Mouse (Mus musculus) lung, adult 2 months (tissue): ENCODE results near the gene Rnase13.

ENCODE experiments used
- CTCF ChIP-seq: fragments of 200-500 bp; IDR thresholded peaks from 2 replicates; pipeline ENCODE4 v1.5.1; 2011; ENCODE audit warnings: mild to moderate bottlenecking, low read length, control low read depth; ENCODE audit not compliant: insufficient read depth
- POLR2A ChIP-seq: fragments of 200-500 bp; IDR thresholded peaks from 2 replicates; pipeline ENCODE4 v1.6.1; 2011; ENCODE audit warnings: low read depth, mild to moderate bottlenecking, control low read depth, low read length, borderline replicate concordance; ENCODE audit errors: extremely low read depth

DNA sequence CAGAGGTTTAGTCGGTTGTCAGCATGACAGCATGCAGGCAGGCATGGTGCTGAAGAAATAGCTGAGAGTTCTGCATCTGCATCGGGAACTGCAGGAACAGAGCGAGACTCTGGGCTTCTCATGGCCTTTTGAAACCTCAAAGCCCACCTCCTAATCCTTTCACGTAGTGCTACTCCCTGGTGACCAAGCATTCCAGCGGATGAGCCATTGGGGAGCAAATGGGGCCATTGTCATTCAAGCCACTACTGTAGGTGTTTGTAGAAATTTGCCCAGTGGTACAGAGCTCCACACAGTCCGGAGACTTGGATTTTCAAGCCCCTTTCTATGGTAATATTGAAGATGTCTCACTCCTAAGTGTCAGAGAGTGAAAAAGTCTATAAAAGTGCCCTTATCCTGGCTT lies 36.5 kb downstream of the Rnase13 start:
- TF ChIP-seq POLR2A, result no peak
- TF ChIP-seq CTCF, result no peak
